Mouse (Mus musculus): ENCODE results near the gene Mcm10. TPM values are rescaled to one million over a fixed set of nuclear protein-coding genes. Genes with fewer than 3 reads are reported as not detected.

Mcm10 gene
- total RNA-seq, 2 experiments from 2014 or later: 0.62 to 1.8 TPM

- intact Hi-C loops (cut with DNase I; ENCODE audit: low total_unique reads): no loop called here
- DNase-seq: peak; percentile 29
Measured at GRCm38 (mm10) chr2:5033546-5034420, 21.2 kb upstream of the Mcm10 start.

- DNase-seq: no peak
- intact Hi-C loops (cut with DNase I; ENCODE audit: low total_unique reads): no loop called here
Measured at GRCm38 (mm10) chr2:5032665-5033064, 20.1 kb upstream of the Mcm10 start.

GRCm38 (mm10) chr2:5031215-5031614 lies 18.6 kb upstream of the Mcm10 start:
- no peak for DNase-seq
- intact Hi-C loops (cut with DNase I; ENCODE audit: low total_unique reads): no loop called here

- DNase-seq: no peak
- intact Hi-C loops (cut with DNase I; ENCODE audit: low total_unique reads): loop anchor here (5.0 kb wide), 1 partner anchor 113 kb away; the partner anchor contains the start of gene Phyh
Measured at GRCm38 (mm10) chr2:5029808-5030207, 17.2 kb upstream of the Mcm10 start.

- DNase-seq: no peak
- intact Hi-C loops (cut with DNase I; ENCODE audit: low total_unique reads): loop anchor here (5.0 kb wide), 1 partner anchor 111 kb away; the partner anchor contains the start of gene Phyh
Measured at GRCm38 (mm10) chr2:5028047-5028446, 15.5 kb upstream of the Mcm10 start.

- no peak for DNase-seq
- intact Hi-C loops (cut with DNase I; ENCODE audit: low total_unique reads): loop anchor here (5.0 kb wide), 1 partner anchor 110 kb away; the partner anchor contains the start of gene Phyh
Measured at GRCm38 (mm10) chr2:5027057-5027456, 14.5 kb upstream of the Mcm10 start.

- intact Hi-C loops (cut with DNase I; ENCODE audit: low total_unique reads): loop anchor here (5.0 kb wide), 1 partner anchor 108 kb away; the partner anchor contains the start of gene Phyh
- no peak for DNase-seq
Measured at GRCm38 (mm10) chr2:5025162-5025733, 12.7 kb upstream of the Mcm10 start.

- DNase-seq: no peak
- intact Hi-C loops (cut with DNase I; ENCODE audit: low total_unique reads): no loop called here
Measured at GRCm38 (mm10) chr2:5023699-5024399, 11.3 kb upstream of the Mcm10 start.

GRCm38 (mm10) chr2:5023275-5023674 lies 10.7 kb upstream of the Mcm10 start:
- intact Hi-C loops (cut with DNase I; ENCODE audit: low total_unique reads): no loop called here
- no peak for DNase-seq

- no peak for DNase-seq
- intact Hi-C loops (cut with DNase I; ENCODE audit: low total_unique reads): no loop called here
Measured at GRCm38 (mm10) chr2:5019708-5020107, 7.1 kb upstream of the Mcm10 start.

GRCm38 (mm10) chr2:5016922-5017321 lies 4.3 kb upstream of the Mcm10 start:
- no peak for DNase-seq
- intact Hi-C loops (cut with DNase I; ENCODE audit: low total_unique reads): no loop called here

- intact Hi-C loops (cut with DNase I; ENCODE audit: low total_unique reads): no loop called here
- no peak for DNase-seq
Measured at GRCm38 (mm10) chr2:5015527-5015926, 2.9 kb upstream of the Mcm10 start.

GRCm38 (mm10) chr2:5014616-5015015 lies 2.0 kb upstream of the Mcm10 start:
- intact Hi-C loops (cut with DNase I; ENCODE audit: low total_unique reads): no loop called here
- DNase-seq: no peak

GRCm38 (mm10) chr2:5011898-5012490 lies 597 bp downstream of the Mcm10 start:
- intact Hi-C loops (cut with DNase I; ENCODE audit: low total_unique reads): no loop called here
- DNase-seq: no peak

GRCm38 (mm10) chr2:5007107-5007506 lies 5.5 kb downstream of the Mcm10 start:
- DNase-seq: no peak
- intact Hi-C loops (cut with DNase I; ENCODE audit: low total_unique reads): no loop called here

- intact Hi-C loops (cut with DNase I; ENCODE audit: low total_unique reads): no loop called here
- DNase-seq: no peak
Measured at GRCm38 (mm10) chr2:5001266-5001665, 11.3 kb downstream of the Mcm10 start.

GRCm38 (mm10) chr2:4998905-4999304 lies 13.7 kb downstream of the Mcm10 start:
- no peak for DNase-seq
- intact Hi-C loops (cut with DNase I; ENCODE audit: low total_unique reads): no loop called here

- no peak for DNase-seq
- intact Hi-C loops (cut with DNase I; ENCODE audit: low total_unique reads): no loop called here
Measured at GRCm38 (mm10) chr2:4996421-4996824, 16.2 kb downstream of the Mcm10 start.

- intact Hi-C loops (cut with DNase I; ENCODE audit: low total_unique reads): no loop called here
- no peak for DNase-seq
Measured at GRCm38 (mm10) chr2:4995646-4996045, 16.9 kb downstream of the Mcm10 start.

- intact Hi-C loops (cut with DNase I; ENCODE audit: low total_unique reads): no loop called here
- DNase-seq: no peak
Measured at GRCm38 (mm10) chr2:4994436-4994835, 18.2 kb downstream of the Mcm10 start.

Measured in gastrocnemius, postnatal 14 days (tissue).